Mouse (Mus musculus): ENCODE data around the gene Olfr1413.

Olfr1413 gene

GRCm38 (mm10) chr1:92571022-92571421 lies at the start of gene Olfr1413:
Gene Olfr1413 (plus strand): TSS chr1:92571322.
- DNase-seq (ENCODE audit: low spot score in 2 of 2): no peak

- DNase-seq (ENCODE audit: low spot score in 2 of 2): peak in 1 of 2 experiments; percentile 37
Measured at GRCm38 (mm10) chr1:92521376-92521775, 49.7 kb upstream of the Olfr1413 start.

GRCm38 (mm10) chr1:92523764-92524163 lies 47.4 kb upstream of the Olfr1413 start:
- no peak for DNase-seq (ENCODE audit: low spot score in 2 of 2)

GRCm38 (mm10) chr1:92536972-92537371 lies 34.1 kb upstream of the Olfr1413 start:
- no peak for DNase-seq (ENCODE audit: low spot score in 2 of 2)

- DNase-seq (ENCODE audit: low spot score in 2 of 2): no peak
Measured at GRCm38 (mm10) chr1:92539071-92539470, 32.1 kb upstream of the Olfr1413 start.

- no peak for DNase-seq (ENCODE audit: low spot score in 2 of 2)
Measured at GRCm38 (mm10) chr1:92545929-92546328, 25.2 kb upstream of the Olfr1413 start.

- DNase-seq (ENCODE audit: low spot score in 2 of 2): no peak
Measured at GRCm38 (mm10) chr1:92585479-92585878, 14.4 kb downstream of the Olfr1413 start, which contains the start of gene Olfr1412. Gene Olfr1412 (plus strand): TSS chr1:92585779.

GRCm38 (mm10) chr1:92594111-92594510 lies 23.0 kb downstream of the Olfr1413 start, which contains the start of gene Olfr1411:
Gene Olfr1411 (plus strand): TSS chr1:92594411.
- no peak for DNase-seq (ENCODE audit: low spot score in 2 of 2)

- DNase-seq (ENCODE audit: low spot score in 2 of 2): no peak
Measured at GRCm38 (mm10) chr1:92596019-92596418, 24.9 kb downstream of the Olfr1413 start.

GRCm38 (mm10) chr1:92605482-92605881 lies 34.4 kb downstream of the Olfr1413 start, which contains the start of gene Olfr1410:
Gene Olfr1410 (plus strand): TSS chr1:92605782.
- DNase-seq (ENCODE audit: low spot score in 2 of 2): no peak

- no peak for DNase-seq (ENCODE audit: low spot score in 2 of 2)
Measured at GRCm38 (mm10) chr1:92607711-92608110, 36.6 kb downstream of the Olfr1413 start.

- peak in 1 of 2 experiments; percentile 49 for DNase-seq (ENCODE audit: low spot score in 2 of 2)
Measured at GRCm38 (mm10) chr1:92611008-92611407, 39.9 kb downstream of the Olfr1413 start.

GRCm38 (mm10) chr1:92613175-92613574 lies 42.1 kb downstream of the Olfr1413 start:
- DNase-seq (ENCODE audit: low spot score in 2 of 2): no peak

GRCm38 (mm10) chr1:92614516-92614915 lies 43.4 kb downstream of the Olfr1413 start:
- no peak for DNase-seq (ENCODE audit: low spot score in 2 of 2)

GRCm38 (mm10) chr1:92616046-92616445 lies 44.9 kb downstream of the Olfr1413 start:
- DNase-seq (ENCODE audit: low spot score in 2 of 2): no peak

GRCm38 (mm10) chr1:92617488-92617887 lies 46.4 kb downstream of the Olfr1413 start, which contains the start of gene Olfr12:
Gene Olfr12 (plus strand): TSS chr1:92617788.
- DNase-seq (ENCODE audit: low spot score in 2 of 2): no peak

GRCm38 (mm10) chr1:92618360-92618759 lies 47.2 kb downstream of the Olfr1413 start:
- DNase-seq (ENCODE audit: low spot score in 2 of 2): no peak
